Mouse (Mus musculus): ENCODE measurements around the gene Hist1h1d.
"Not testable (repeated sequence)": the region's sequence is repeated elsewhere in the genome, so short reads cannot be mapped to it uniquely, and the experiment has no call there.

Hist1h1d gene

DNA sequence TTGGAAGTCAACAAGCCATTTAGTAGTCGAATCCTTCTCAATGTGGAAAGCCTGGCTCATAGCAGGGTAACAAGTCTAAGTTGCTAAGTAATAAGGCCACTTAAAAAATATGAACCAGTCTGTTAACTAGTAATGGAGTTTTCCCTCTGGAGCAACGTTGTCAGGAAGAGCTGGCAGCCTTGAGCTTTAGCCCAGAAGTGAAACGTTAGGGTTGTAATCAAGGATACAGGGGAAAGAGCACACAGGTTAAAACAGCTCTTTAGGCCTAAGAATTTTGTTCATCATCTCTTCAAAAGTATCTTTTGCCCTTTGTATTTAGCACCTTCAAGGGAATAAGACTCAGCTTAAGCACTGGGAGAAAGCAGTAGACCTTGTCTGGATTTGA, 2.3 kb upstream of the Hist1h1d start:
- no peak for DNase-seq

DNA sequence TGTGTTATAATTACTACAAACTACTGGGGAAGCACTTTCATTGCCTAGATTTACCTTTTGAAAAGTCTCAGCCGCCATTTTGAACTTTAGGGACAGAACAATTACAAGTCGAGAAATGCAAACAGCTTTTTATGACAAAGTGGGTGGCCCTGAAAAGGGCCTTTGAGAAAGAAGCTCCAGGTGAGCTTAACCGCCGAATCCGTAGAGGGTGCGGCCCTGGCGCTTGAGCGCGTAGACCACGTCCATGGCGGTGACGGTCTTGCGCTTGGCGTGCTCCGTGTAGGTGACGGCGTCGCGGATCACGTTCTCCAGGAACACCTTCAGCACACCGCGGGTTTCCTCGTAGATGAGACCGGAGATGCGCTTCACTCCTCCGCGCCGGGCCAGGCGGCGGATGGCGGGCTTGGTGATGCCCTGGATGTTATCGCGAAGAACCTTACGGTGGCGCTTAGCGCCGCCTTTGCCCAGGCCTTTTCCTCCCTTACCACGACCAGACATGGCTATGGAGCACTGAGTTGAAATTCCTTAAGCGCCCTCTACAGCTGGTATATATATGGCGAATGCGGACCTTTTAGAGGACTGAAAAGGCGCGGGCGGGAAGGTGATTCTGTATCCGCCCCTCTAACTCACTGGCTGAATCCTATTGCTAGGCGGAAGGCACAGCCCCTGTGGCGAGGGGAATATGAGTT, 1.8 kb upstream of the Hist1h1d start, which contains the start of gene Hist1h4f:
TSS of gene Hist1h4f (minus strand) at position 503 of the 689 bp plus-strand sequence.
- DNase-seq = peak; percentile 77 to 88

DNA sequence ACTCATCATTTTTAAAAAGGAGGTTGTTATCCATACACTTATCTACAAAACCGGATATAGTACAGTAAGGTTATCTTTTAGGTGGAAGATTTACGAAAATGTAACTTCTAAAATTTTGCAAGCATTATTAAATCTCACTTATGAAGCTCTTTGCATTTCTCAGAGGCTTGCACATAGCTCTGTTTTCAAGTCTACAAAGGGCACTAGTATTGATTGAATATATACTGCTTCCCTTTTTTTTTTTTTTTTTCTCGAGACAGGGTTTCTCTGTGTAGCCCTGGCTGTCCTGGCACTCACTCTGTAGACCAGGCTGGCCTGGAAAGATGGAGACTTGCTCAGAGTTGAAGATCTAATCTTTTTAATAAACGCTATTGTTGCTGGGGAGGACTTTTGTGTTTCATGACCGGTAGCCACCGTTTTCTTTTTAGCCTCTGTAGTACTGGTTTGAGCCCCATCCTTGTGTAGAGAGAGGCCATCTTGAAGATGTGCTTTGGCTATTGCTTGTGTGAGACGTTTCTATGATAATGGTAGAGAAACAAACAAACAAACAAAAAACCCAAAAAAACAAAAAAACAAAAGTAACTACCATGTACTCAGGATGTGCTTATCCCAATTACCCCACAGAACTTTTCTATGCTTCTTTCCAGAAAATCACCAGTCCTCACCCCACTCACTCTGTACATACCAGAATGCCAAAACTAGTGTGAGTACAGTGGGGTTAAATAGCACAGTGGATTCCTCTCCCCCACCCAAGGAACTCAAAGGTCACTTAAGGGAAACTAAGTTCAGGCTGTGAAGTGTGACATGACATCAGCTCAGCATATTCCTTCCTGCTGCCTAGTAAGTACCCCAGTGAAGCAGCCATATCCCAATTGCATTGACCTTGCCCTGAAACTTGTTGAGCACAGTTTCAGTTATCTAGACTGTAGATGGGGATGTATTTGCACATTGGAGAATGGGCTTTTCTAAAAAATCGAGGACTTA, 839 bp upstream of the Hist1h1d start:
- DNase-seq = no peak

DNA sequence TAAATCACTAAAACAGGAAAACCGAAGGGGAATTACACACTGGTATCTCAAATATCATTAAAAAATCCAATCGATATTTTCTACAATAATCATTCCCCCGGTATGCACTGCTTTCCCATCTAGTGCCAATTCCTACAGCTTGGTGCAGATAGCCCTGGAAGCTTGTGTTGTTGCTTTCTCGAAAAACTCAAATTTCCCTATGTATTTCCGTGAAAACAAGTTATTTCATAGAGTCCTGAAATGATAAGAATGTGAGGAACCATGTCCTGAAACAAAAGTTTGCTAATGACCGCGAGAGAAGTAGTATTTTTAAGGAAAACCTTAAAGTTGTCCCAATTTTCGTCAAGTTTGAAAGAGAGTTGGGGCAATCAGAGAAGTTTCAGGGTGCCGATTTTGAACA, 1.3 kb downstream of the Hist1h1d start:
- DNase-seq = no peak

DNA sequence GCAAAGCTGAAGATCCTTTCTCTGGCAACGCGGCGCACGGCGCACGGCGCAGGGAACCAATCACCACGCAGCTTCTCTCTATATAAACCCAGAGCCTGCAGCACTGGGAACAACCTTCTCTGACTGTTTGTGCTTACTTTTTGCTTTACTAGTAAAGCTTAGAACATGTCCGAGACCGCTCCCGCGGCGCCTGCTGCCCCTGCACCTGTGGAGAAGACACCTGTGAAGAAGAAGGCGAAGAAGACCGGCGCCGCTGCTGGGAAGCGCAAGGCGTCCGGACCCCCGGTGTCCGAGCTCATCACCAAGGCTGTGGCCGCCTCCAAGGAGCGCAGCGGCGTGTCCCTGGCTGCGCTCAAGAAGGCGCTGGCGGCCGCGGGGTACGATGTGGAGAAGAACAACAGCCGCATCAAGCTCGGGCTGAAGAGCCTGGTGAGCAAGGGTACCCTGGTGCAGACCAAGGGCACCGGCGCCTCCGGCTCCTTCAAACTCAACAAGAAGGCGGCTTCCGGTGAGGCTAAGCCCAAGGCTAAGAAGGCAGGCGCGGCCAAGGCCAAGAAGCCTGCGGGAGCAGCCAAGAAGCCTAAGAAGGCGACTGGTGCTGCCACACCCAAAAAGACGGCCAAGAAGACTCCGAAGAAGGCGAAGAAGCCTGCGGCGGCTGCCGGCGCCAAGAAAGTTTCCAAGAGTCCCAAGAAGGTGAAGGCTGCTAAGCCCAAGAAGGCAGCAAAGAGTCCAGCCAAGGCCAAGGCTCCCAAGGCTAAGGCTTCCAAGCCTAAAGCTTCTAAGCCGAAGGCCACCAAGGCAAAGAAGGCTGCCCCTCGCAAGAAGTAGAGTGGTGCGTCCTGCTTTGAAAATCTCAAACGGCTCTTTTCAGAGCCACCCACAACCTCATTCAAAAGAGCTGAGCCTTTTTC, 2.1 kb downstream of the Hist1h1d start:
- peak; percentile 81 to 89 for DNase-seq

DNA sequence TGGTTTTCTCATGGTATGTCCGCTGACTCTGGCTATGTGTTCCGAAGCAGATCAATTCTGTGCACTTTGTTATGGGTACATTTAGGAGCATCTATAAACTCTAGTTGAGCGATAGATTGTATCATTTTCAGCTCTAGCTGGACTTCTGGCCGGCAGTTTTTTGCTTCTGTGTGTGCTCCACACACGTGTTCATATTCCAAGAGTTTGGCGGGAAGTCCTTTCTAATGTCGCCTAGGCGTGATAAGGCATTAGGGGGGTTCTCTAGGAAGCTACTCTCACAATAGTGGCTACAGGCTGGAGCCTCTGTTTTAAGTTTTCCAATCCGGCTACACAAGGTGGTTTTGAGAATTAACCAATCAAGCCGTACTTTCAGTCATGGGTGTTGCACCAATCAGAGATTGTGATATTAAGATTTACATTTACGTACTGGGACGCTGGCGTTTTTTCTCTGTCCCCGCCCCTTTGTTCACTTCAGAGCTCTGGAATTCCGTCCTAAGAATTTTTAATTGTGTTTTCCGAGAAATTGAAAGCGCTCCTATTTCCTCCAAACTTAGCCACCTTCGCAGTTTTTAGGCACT, 2.9 kb downstream of the Hist1h1d start:
- DNase-seq = peak in 1 of 2 experiments; percentile 72

DNA sequence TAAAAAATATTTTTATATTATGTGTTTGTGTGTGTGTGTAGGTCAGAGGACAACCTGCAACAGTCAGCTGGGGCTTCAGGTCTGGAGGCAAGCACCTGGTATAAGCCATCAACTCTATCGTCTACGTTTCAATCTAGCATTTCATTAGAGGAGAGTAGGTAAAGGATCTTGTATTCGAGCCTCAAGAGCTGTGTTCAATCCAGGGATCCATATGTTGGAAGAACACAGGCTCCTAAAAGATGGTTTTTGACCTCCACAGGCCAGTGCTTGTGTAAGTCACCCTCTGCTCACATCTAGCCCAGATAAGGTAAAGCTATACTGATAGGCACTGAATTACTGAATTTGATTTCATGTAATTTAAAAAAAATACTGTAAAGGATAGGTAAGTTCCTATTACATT, 3.8 kb downstream of the Hist1h1d start:
- DNase-seq = no peak

DNA sequence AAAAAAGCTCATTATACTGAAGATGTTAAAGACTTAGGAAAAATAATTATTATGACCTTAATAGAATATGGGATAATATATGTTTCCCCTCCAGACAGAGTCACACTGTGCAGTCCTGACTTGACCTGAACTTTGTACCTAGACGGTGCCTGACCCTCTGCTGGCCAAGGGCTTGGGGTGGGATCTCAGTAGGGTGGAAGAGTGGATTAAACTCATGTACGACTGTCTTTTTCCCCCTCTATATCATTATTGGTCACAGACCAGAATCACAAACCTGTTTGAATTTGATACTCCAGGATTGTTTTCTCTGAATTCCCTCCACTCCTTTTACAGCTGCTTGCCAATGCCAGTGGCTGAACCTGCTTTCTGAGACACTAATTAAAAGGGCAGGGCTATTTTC, 7.6 kb downstream of the Hist1h1d start:
- not testable (repeated sequence) for DNase-seq

DNA sequence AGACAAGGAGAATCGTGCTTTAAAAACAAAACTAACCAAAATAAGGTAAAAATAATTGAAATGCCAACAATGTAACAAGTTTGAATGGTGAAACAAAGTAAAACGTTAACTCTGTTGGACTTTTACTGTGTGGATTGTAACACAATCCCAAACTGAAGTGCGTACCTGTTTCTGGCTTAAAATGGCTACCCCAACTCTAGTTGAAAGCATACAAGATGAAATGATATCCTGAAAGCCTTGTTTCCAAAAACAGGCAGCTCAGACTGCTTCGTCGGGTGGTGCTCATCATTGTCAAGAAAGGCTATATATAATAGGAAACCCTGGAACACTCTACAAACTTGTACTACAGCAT, 8.4 kb downstream of the Hist1h1d start:
- DNase-seq = not testable (repeated sequence)

DNA sequence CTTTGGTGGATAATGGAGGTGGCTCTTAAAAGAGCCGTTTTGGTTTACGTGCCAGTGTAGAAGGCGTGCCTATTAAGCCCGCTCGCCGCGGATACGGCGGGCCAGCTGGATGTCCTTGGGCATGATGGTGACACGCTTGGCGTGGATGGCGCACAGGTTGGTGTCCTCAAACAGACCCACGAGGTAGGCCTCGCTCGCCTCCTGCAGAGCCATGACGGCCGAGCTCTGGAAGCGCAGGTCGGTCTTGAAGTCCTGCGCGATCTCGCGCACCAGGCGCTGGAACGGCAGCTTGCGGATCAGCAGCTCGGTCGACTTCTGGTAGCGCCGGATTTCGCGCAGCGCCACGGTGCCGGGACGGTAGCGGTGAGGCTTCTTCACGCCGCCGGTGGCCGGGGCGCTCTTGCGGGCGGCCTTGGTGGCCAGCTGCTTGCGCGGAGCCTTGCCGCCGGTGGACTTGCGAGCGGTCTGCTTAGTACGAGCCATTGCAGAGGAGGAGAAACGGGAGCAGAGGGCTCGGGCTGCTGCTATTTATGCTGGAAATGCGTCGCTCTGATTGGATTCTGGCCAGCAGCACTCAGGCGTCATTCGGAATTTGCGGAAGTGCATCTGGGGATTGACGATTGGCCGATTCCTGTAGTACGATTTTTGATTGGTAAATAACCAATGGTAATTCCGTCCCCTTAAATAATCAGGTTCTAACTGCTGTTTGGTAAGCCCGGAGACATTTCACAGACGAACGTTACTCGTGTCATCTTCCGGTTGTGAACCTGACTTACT, 9.0 kb downstream of the Hist1h1d start, which contains the start of gene Hist1h3e:
TSS of gene Hist1h3e (minus strand) at position 487 of the 777 bp plus-strand sequence.
- DNase-seq = peak; percentile 81 to 91

DNA sequence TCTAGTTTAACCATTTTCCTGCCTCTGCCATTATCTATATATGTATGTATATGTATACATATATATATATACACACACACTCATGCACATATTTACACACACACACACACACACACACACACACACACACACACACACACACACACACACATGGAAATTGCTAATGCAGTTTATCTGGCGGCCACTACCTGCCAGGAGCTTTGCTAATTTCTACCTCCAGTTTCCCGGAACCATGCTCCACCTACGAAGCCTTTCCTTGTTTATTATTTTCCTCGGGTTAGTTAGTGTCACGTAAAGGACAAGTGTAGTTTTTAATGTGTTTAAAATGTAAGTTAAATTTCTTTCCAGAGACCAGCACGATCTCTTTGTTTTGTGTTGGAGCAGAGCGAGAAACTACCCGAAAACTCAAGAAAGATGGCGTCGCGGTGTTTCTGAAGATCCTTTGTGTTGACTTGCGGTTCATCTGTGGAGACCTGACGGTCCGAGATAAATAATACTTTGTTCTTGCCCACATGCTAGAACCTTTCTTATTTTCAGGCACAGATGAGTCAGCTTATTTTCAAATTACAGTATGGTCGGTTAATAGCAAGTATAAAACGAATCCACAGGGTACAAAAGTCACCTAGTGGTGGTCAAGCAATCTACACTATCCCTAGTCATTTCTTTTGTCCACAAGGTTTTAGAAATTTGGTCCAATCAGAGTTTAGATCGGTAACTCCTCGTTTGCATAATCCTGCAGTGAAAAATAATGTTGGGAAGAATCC, 9.8 kb downstream of the Hist1h1d start:
- no peak for DNase-seq

DNA sequence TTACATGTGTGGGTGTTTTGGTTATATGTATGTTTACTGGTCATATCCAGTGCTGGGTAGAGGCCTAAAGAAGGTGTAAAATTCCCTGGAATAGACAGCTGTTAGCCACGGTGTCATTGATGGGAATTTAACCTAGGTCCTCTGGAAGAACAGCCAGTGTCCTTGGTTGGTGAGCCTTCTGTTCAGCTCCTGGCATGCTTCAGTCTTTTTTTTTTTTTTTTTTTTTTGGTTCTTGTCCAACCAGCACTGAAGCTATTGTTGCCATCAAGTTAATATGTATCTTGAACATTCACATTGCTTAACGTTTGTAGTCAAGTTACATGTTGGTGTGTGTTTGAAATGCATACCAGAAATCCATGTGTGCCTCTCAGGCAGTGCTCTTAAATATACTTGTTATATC, 11.4 kb downstream of the Hist1h1d start:
- no peak for DNase-seq

DNA sequence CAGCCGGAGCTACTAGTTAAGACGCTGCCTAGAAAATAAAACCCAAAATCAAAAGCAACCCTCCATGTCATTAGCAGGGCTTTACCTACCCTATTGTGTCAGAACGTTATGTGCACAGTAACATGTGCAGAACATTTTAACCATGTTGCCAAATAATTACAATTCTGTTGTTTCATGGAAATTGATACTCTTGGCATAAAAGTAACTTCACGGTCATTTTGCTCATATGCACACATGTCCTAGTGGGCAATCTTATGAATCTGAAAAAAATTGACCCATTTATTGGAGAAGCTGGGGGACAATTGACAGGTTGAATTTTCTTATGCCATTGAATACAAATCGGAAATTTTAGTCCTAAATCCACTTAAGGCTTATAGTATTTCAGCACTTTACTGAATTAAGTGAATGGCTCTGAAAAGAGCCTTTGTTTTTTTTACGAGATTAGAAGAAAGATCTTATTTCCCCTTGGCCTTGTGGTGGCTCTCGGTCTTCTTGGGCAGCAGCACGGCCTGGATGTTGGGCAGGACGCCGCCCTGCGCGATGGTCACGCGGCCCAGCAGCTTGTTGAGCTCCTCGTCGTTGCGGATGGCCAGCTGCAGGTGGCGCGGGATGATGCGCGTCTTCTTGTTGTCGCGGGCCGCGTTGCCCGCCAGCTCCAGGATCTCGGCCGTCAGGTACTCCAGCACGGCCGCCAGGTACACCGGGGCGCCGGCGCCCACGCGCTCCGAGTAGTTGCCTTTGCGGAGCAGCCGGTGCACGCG, 17.4 kb downstream of the Hist1h1d start:
- not testable (repeated sequence) for DNase-seq

DNA sequence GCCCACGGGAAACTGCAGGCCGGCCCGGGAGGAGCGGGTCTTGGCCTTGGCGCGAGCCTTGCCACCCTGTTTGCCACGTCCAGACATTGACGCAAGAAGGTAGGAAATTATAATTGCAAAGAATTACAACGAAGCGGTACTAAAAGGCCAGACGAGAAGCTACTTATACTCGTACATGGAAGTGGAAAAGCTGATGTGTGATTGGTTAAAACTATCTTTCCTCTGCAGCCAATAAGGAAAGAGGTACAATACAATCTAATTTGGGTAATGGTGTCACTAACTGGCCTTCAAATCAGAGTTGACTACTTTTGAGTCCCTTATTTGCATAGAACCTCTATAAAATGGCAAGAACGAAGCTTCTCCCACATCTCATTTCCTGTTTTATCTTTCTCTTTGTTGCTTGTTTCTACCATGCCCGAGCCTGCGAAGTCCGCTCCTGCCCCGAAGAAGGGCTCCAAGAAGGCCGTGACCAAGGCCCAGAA, 18.0 kb downstream of the Hist1h1d start, which contains the start of the genes Hist1h2ae and Hist1h2bg:
TSS of gene Hist1h2ae (minus strand) at position 199 of the 482 bp plus-strand sequence.
TSS of gene Hist1h2bg (plus strand) at position 375 of the 482 bp plus-strand sequence.
- DNase-seq = peak; percentile 63 to 78

DNA sequence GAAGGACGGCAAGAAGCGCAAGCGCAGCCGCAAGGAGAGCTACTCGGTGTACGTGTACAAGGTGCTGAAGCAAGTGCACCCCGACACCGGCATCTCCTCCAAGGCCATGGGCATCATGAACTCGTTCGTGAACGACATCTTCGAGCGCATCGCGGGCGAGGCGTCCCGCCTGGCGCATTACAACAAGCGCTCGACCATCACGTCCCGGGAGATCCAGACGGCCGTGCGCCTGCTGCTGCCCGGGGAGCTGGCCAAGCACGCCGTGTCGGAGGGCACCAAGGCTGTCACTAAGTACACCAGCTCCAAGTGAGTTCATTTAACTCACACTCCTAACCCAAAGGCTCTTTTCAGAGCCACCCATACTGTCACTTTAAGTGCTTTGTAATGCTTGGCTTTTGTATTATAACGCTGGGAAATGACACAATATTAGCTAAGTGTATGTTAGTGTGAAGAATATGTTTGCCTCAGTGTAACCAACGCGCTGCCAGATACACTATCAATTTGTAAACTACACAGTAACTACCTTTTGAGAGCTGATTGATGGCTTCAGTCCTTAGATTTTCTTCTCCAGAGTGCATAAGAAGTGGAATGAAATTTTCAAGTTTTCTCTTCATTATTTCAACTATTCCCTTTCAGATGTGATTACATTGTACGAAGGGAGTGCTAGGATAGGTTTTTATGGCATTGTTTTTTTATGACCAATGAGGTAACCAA, 18.6 kb downstream of the Hist1h1d start:
- DNase-seq = not testable (repeated sequence)

DNA sequence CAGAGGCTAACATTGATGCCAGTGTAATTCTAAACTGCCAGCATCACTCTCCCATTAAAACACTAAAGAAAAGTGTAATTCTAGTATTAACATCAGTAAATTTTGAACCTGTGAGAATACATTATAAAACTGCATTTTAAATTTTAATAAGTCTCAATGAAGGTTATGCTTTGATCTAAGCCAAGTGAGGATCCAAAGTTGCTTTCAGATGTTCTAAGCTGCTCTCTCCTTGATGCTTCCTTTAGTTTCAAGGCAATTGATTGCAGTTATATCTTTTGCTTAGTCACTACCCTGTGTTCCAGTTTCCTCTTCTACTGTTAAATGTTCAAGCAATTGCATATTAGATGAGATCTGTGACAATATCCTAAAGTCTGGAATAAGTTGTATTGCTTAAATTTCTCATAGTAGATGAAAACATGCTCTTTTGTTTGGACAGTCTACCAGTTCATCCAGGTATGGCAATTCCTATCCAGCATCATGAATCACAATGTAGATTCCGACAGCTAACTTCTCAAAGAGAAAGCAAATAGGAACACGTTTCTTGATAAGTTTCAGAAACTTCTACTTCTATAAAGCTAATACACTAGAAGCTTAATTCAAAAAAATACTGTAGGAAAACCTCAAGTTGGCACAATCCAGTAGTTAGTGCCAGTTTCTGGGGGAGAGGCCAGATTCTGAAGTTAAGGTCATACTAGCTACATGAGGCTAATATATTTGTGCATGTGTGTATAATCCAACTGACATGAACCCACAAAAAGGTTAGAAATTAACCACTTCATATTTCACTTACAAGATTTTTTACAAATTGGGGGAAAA, 19.4 kb downstream of the Hist1h1d start:
- DNase-seq = no peak

DNA sequence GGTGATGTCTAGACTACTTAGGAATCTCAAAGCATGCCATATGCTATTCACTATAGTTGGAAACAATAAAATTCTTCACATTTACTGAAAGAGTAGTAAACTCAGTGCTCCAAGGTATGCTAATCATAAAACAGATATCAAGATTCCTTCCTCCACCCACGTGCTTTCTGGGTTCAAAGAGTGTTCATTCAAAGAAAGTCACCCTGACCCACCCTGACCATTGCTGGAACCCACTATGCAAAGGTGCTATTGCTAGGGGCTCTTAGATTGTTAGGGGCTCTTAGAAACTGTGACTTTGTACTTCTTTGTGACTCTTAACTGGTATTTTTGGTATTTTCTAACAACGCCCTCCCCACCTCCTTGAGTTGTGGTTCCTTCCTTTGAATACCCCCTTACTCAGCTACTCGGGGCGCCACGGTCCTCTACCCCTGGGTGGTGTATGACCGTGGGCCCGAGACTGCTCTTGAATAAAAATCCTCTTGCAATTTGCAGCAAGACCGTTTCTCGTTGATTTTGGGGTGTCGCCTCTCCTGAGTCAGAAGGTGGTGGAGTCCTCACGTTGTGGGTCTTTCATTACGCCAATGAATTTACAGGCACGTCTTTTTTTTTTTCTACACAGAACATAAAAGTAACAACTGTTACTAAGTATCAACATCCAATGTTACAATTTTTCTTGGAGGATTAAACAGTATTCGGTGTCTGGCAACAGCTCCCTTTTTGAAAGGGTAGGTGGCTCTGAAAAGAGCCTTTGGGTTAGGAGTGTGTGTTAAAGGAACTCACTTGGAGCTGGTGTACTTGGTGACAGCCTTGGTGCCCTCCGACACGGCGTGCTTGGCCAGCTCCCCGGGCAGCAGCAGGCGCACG, 20.2 kb downstream of the Hist1h1d start:
- DNase-seq = peak in 1 of 2 experiments; percentile 29
